Mouse (Mus musculus) stomach, embryonic 16.5 days (tissue): ENCODE measurements at regions not wholly inside any gene's neighbourhood (a gene's known extent, or its start where the extent isn't known, plus 50 kb on each side); places are given as distances from the start of the nearest gene placed in this dataset.

Experiments
- ATAC-seq: fragments of 200-750 bp; cut with Nextera tagmentation; 2 replicates; pipeline ENCODE4 v1.8.0; 2017; ENCODE audit warnings: moderate number of reproducible peaks, moderate TSS enrichment; ENCODE audit not compliant: insufficient read depth, low FRiP score
- H3K27ac ChIP-seq: fragments of 300-500 bp; sonication (generic); 2 replicates; pipeline ENCODE4 v1.5.1; 2014; ENCODE audit warnings: low read length
- H3K27me3 ChIP-seq: fragments of 300-500 bp; sonication (generic); 2 replicates; pipeline ENCODE4 v1.6.1; 2014; ENCODE audit warnings: low read length, control low read depth, mixed read lengths; ENCODE audit not compliant: control insufficient read depth, insufficient read depth
- H3K36me3 ChIP-seq: fragments of 300-500 bp; sonication (generic); 2 replicates; pipeline ENCODE4 v1.6.1; 2014; ENCODE audit warnings: low read length; ENCODE audit not compliant: control insufficient read depth, insufficient read depth
- H3K4me1 ChIP-seq: fragments of 300-500 bp; sonication (generic); 2 replicates; pipeline ENCODE4 v1.6.1; 2014; ENCODE audit warnings: low read length, control low read depth, mixed read lengths; ENCODE audit not compliant: control insufficient read depth, insufficient read depth
- H3K4me2 ChIP-seq: fragments of 300-500 bp; sonication (generic); 2 replicates; pipeline ENCODE4 v1.6.1; 2014; ENCODE audit warnings: low read depth, low read length, mixed read lengths
- H3K4me3 ChIP-seq: fragments of 300-500 bp; sonication (generic); replicated peaks from 2 replicates; pipeline ENCODE4 v1.5.1; 2014; ENCODE audit warnings: mild to moderate bottlenecking, low read length
- H3K9ac ChIP-seq: fragments of 300-500 bp; sonication (generic); 2 replicates; pipeline ENCODE4 v1.6.1; 2014; ENCODE audit warnings: low read length
- H3K9me3 ChIP-seq: fragments of 300-500 bp; sonication (generic); replicated peaks from 2 replicates; pipeline ENCODE4 v1.6.1; 2016; ENCODE audit warnings: low read length, control low read depth; ENCODE audit not compliant: control insufficient read depth
- WGBS: fragments of 180-500 bp; shearing (Covaris S2); extraction: QIAGEN DNeasy Blood & Tissue Kit; methylation state at CpG from one replicate; pipeline ENCODE4 v1.1.7; 2014; 5-methylcytosine and 5-hydroxymethylcytosine counted together

GRCm38 (mm10) chr10:38552350-38553076 is 269.1 kb downstream of the Rfpl4b start:
- Histone ChIP-seq H3K27ac (no peak overlapping the region), H3K4me3 (no peak overlapping the region), H3K9me3 (no peaks in the 10 kb centered on the region), H3K9ac (no peak overlapping the region), H3K27me3 (no peaks in the 10 kb centered on the region), H3K4me1 (peaks cover 5% of the 10 kb centered on the region; the same call in 1 of the 2 replicates), H3K36me3 (no peaks in the 10 kb centered on the region), H3K4me2 (no peak overlapping the region)
- no peak for ATAC-seq
- 82% methylated on average over 5 of the region's 5 CpGs for WGBS

- H3K36me3 ChIP-seq: no peaks in the 10 kb centered on the region
- H3K27ac ChIP-seq: no peak overlapping the region
- H3K27me3 ChIP-seq: no peaks in the 10 kb centered on the region
- WGBS: 94% methylated on average over 4 of the region's 4 CpGs
- no peak overlapping the region for H3K4me2 ChIP-seq
- no peaks in the 10 kb centered on the region for H3K4me1 ChIP-seq
- H3K9ac ChIP-seq: no peak overlapping the region
- no peaks in the 10 kb centered on the region for H3K9me3 ChIP-seq
- H3K4me3 ChIP-seq: no peak overlapping the region
- ATAC-seq: no peak
Measured at GRCm38 (mm10) chr10:38540031-38540430, 281.5 kb downstream of the Rfpl4b start.

GRCm38 (mm10) chr10:38538766-38539165 is 282.8 kb downstream of the Rfpl4b start:
- Histone ChIP-seq H3K9me3 (no peaks in the 10 kb centered on the region), H3K27me3 (no peaks in the 10 kb centered on the region), H3K27ac (no peak overlapping the region), H3K4me1 (no peaks in the 10 kb centered on the region), H3K36me3 (no peaks in the 10 kb centered on the region), H3K4me3 (no peak overlapping the region), H3K4me2 (no peak overlapping the region), H3K9ac (no peak overlapping the region)
- ATAC-seq: no peak

- H3K4me1 ChIP-seq: no peaks in the 10 kb centered on the region
- no peak overlapping the region for H3K27ac ChIP-seq
- H3K9me3 ChIP-seq: no peaks in the 10 kb centered on the region
- no peaks in the 10 kb centered on the region for H3K36me3 ChIP-seq
- 59% methylated on average over 2 of the region's 2 CpGs for WGBS
- no peak for ATAC-seq
- H3K4me3 ChIP-seq: no peak overlapping the region
- no peak overlapping the region for H3K9ac ChIP-seq
- no peak overlapping the region for H3K4me2 ChIP-seq
- no peaks in the 10 kb centered on the region for H3K27me3 ChIP-seq
Measured at GRCm38 (mm10) chr10:38516636-38517035, 304.9 kb downstream of the Rfpl4b start.
